Mouse (Mus musculus): Measurements from ENCODE around the gene Gja5. TPM values are rescaled to one million over a fixed set of nuclear protein-coding genes. Genes with fewer than 3 reads are reported as not detected.

Gja5 gene
- polyA plus RNA-seq, 1 experiment from 2014 or later, result 10.6 TPM

DNA sequence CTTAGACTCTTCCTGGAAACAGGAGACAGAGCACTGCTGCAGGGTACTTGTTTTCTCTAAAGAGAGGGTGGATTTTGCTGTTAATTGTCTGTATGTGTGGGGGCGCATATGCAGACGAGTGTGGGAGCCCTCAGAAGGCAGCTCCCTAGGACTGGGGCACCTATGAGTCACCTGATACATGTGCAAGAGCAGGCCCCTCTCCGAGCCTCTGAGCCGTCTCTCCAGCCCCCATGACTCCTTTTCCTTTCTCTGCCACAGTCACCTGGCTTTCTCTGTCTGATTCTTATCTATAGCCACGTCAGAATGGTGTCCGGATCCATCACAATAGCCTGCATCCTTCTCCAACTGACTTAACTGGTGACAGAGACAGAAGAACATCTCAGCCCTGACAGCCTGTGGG, 22.9 kb upstream of the Gja5 start:
- Histone ChIP-seq H3K4me1 (no peaks in the 10 kb centered on the region), H3K27me3 (no peaks in the 10 kb centered on the region), H3K4me2 (no peak overlapping the region), H3K27ac (no peak overlapping the region), H3K9ac (no peak overlapping the region), H3K4me3 (no peak overlapping the region), H3K36me3 (peaks cover 79% of the 10 kb centered on the region), H3K9me3 (no peaks in the 10 kb centered on the region)
- 75% methylated on average over 6 of the region's 6 CpGs for WGBS
- no peak for ATAC-seq (ENCODE audit: insufficient number of reproducible peaks, insufficient read depth, low FRiP score, low TSS enrichment, low read depth)

DNA sequence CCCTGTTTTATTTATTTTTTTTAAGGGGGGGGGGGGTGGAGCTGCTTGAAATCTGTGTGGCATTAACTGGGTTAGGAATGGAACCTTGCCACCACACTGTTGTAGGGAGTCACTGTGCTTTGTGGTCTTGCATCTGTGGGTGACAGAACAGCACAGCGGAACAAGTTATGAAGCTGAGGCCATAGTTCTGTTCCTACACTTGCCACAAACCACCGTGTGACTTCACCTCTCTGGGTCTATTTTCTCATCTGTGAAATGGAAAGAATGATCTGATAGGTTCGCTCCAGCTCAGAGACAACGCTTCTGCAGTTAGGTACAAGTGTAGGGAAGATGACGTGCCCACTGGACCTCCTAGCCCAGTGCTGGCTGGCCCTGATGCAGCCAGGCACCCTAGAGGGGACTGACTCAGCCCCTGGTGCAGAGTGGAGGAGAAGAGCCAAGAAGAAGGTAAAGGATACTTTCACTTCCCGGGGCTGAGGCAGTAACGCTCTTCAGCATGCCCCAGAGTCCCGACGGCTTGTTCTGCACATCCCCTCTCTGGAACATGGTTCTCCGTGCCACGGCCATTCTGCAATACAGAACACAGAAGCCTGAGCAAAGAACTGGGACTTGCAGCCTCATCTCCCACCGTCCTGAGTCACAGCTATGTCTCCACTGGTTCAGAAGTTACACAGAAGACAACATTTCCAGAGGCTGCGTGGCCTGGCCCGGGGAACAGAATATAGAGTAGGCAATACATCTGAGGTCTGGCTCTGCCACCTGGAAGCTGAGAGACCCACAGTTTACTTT, 22.2 kb upstream of the Gja5 start:
- peaks cover 80% of the 10 kb centered on the region for H3K36me3 ChIP-seq

DNA sequence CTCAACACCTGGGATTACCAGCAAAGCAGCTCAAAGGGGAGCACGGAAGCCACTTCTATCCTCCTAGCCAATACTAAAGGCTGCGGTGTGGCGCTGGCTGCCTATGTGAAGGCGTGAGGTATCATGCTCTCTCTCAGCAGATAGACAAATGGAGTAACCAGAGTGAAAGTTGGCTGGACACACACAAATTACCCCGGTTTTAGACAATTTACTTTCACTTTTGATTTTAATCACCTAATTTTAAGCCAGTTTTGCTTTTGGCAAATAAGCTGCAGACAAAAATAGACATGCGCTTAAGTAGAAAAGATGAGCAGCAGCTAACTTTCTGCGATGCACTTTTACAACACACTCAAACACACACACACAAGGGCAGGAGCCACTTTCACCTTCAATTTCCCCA, 20.8 kb upstream of the Gja5 start:
- Histone ChIP-seq H3K4me3 (no peak overlapping the region), H3K27ac (no peak overlapping the region), H3K27me3 (no peaks in the 10 kb centered on the region), H3K9me3 (no peaks in the 10 kb centered on the region), H3K9ac (no peak overlapping the region), H3K36me3 (peaks cover 70% of the 10 kb centered on the region), H3K4me2 (no peak overlapping the region), H3K4me1 (peaks cover 7% of the 10 kb centered on the region)
- 96% methylated on average over 7 of the region's 7 CpGs for WGBS
- ATAC-seq (ENCODE audit: insufficient number of reproducible peaks, insufficient read depth, low FRiP score, low TSS enrichment, low read depth), result no peak

More for the DNA sequence above, 22.2 kb upstream of the Gja5 start:
- H3K4me2 ChIP-seq, result no peak overlapping the region
- H3K9ac ChIP-seq, result no peak overlapping the region
- no peaks in the 10 kb centered on the region for H3K27me3 ChIP-seq
- ATAC-seq (ENCODE audit: insufficient number of reproducible peaks, insufficient read depth, low FRiP score, low TSS enrichment, low read depth), result no peak
- no peaks in the 10 kb centered on the region for H3K9me3 ChIP-seq
- WGBS, result 91% methylated on average over 14 of the region's 14 CpGs
- H3K27ac ChIP-seq, result no peak overlapping the region
- peaks cover 3% of the 10 kb centered on the region; the same call in 1 of the 2 replicates for H3K4me1 ChIP-seq
- no peak overlapping the region for H3K4me3 ChIP-seq

DNA sequence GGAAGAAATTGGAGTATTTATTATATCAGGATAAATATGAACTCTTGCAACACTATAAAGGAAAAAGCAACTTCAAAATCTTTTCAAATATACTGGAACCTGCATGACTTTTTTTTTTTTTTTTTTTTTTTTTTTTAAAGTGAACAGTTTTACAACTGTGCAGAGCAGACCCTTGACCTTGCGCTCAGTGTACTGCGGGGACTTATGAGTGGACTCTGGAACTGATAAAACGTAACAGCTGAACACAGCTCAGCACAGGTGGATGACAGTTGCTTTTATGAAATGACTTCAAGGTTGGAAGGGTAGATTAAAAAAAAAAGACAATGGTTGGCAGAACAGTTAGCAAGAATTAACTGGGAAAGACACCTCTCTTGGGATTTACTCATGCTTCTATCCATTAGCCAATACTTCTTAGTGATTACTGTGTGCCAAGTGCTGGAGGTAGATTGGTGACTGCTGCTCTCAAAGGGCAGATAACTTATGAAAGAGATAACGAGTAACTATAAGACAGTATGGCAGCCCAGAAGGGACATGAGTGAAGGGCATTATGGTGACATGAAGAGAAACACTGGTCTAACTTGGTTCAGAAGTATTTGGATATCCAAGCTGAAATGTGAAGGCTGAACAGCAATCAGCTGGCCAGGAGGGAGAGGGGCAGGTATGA, 2.0 kb upstream of the Gja5 start:
- 85% methylated on average over 4 of the region's 4 CpGs for WGBS
- Histone ChIP-seq H3K36me3 (no peaks in the 10 kb centered on the region; the same call in 1 of the 2 replicates), H3K4me1 (peaks cover 7% of the 10 kb centered on the region), H3K9ac (no peak overlapping the region), H3K4me3 (no peak overlapping the region), H3K4me2 (no peak overlapping the region), H3K9me3 (no peaks in the 10 kb centered on the region), H3K27ac (no peak overlapping the region), H3K27me3 (peaks cover 6% of the 10 kb centered on the region)
- no peak for ATAC-seq (ENCODE audit: insufficient number of reproducible peaks, insufficient read depth, low FRiP score, low TSS enrichment, low read depth)

DNA sequence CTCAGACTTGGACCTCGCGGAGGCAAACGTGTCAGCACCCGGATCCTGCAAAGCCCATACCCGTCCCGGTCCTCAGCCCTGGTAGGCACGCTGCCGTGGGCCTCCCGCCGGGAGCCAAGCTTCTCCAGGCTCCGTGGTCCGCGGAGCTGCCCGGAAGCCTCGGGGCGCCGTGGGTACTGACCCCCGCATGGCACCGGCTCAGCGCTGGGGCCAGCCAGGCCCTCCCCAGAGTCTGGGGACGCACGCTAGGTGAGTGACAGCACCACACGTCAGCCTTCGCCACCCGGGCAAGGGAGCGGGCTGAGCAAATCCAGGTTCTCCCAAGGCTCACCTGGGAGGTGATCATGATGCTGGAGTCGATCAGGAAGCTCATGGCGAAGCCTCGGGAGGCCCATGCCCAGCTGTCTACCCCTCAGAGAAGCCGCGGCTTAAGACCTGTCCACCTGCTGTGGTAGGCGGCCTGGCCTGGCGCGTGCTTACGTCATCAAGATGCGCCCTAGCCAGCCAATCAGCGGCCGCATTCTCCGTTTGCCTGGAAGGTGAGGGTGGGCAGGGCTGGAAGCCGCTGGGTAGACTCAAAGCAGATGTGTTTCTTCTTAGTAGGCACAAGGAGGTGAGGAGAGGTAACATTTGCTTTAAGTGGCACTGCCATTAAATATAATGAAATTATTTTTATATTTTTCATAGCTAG, 503 bp downstream of the Gja5 start, which contains the start of gene Gpr89:
Gene Gpr89, minus strand, starts transcription at position 496 of the 691 bp plus-strand sequence.
- peak within 1 kb of the TSS; percentile 86 for H3K4me2 ChIP-seq
- H3K9ac ChIP-seq, result peak within 1 kb of the TSS; percentile 96
- H3K4me1 ChIP-seq, result peaks cover 7% of the 10 kb centered on the region
- H3K27ac ChIP-seq, result no peak within 1 kb of the TSS
- no peaks in the 10 kb centered on the region for H3K9me3 ChIP-seq
- ATAC-seq (ENCODE audit: insufficient number of reproducible peaks, insufficient read depth, low FRiP score, low TSS enrichment, low read depth), result peak; percentile 90
- no peaks in the 10 kb centered on the region for H3K36me3 ChIP-seq
- peaks cover 8% of the 10 kb centered on the region for H3K27me3 ChIP-seq
- WGBS, result under 1% methylated on average over 40 of the region's 40 CpGs
- H3K4me3 ChIP-seq, result peak within 1 kb of the TSS; percentile 99

DNA sequence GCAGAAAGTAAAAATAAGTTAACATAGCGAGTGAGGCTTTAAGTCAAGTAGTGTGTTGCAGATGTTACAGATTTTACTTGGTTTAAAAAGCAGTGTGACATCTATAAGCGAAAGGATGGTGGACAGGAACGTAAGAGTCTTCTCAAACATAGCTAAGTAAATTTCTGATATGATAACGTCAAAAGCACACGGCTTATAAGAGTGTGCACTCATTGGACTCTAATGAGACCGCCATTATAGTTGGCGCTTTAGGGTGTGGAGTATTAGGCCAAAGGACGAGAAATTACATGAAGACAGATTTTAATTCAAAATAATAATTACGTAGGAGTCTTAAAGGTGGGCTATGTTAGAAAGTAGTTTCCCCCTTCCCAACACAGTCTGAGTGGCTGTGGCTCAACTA, 1.1 kb downstream of the Gja5 start:
- WGBS, result 42% methylated on average over 9 of the region's 9 CpGs
- ATAC-seq (ENCODE audit: insufficient number of reproducible peaks, insufficient read depth, low FRiP score, low TSS enrichment, low read depth), result no peak
- peak overlapping the region; percentile 96 for H3K9ac ChIP-seq
- H3K4me2 ChIP-seq, result peak overlapping the region; percentile 86
- H3K36me3 ChIP-seq, result no peaks in the 10 kb centered on the region
- H3K4me1 ChIP-seq, result peaks cover 7% of the 10 kb centered on the region
- H3K27ac ChIP-seq, result no peak overlapping the region
- peaks cover 8% of the 10 kb centered on the region for H3K27me3 ChIP-seq
- H3K9me3 ChIP-seq, result no peaks in the 10 kb centered on the region
- H3K4me3 ChIP-seq, result peak overlapping the region; percentile 99

DNA sequence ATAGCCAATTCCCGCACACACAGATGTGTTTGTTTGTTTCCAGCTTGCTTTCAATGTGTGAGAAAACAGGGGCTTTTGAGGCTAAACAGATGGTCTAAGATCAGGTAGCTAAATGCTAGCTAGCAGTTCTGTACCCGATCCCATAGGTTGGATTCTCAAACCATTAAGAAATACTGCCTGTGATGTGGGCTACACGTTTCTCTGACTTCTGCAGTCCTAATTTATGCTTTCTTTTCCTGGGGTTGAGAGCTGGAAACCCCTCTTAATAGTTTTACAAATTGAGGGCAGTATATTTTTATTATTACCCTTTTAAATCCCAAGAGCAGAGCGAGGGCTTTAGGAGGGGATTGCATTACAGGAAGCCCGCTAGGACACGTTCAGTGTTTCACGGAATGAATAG, 16.5 kb downstream of the Gja5 start:
- no peak for ATAC-seq (ENCODE audit: insufficient number of reproducible peaks, insufficient read depth, low FRiP score, low TSS enrichment, low read depth)
- Histone ChIP-seq H3K4me1 (no peaks in the 10 kb centered on the region), H3K36me3 (no peaks in the 10 kb centered on the region), H3K4me2 (no peak overlapping the region), H3K27ac (no peak overlapping the region), H3K9ac (no peak overlapping the region), H3K27me3 (no peaks in the 10 kb centered on the region), H3K9me3 (no peaks in the 10 kb centered on the region), H3K4me3 (no peak overlapping the region)
- 50% methylated on average over 7 of the region's 7 CpGs for WGBS

DNA sequence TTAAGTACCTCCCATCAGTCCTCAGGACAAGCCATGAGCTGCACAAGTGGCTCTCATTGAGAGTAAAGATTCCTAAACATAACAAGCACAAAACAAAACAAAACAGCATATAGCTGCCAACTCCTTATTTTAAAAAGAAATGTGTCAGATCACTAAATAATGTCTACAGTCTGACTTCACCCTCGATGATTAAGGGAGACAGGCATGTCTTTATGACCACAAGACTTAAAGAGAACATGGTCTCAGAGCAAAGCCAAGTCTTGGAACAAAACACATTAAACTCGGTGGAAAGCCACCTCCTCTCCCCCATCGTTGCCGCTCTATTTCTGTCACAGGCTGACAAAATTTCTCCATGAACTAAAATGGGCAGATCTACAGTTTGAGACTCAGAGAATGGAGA, 20.1 kb downstream of the Gja5 start:
- no peak for ATAC-seq (ENCODE audit: insufficient number of reproducible peaks, insufficient read depth, low FRiP score, low TSS enrichment, low read depth)
- Histone ChIP-seq H3K4me2 (no peak overlapping the region), H3K27me3 (no peaks in the 10 kb centered on the region), H3K36me3 (no peaks in the 10 kb centered on the region), H3K9me3 (no peaks in the 10 kb centered on the region), H3K27ac (no peak overlapping the region), H3K4me1 (no peaks in the 10 kb centered on the region), H3K4me3 (no peak overlapping the region), H3K9ac (no peak overlapping the region)
- WGBS, result 87% methylated on average over 4 of the region's 4 CpGs

DNA sequence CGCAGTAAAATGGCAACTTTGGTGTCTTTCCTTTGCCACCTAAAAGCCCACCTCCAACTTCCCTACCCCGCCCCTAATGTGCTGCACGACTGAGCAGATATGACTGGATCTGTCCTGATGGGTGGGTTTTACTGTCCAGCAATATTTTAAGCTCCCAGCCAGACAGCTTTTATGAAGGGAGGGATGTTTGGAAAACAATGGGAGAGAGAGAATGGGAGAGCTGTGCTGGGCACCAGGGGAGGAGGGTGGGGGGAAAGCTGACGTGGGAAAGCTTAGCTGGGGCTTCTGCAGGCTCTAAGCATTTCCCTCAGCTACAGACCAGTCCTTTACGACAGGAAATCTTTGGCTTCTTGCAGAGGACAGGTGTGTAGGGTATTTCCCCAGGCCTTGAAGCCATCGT, 21.4 kb downstream of the Gja5 start, which contains the start of gene Gja8:
Gene Gja8, minus strand, starts transcription at position 101 of the 400 bp plus-strand sequence.
- Histone ChIP-seq H3K27ac (no peak within 1 kb of the TSS), H3K9me3 (no peaks in the 10 kb centered on the region), H3K4me2 (no peak within 1 kb of the TSS), H3K27me3 (no peaks in the 10 kb centered on the region), H3K9ac (no peak within 1 kb of the TSS), H3K4me1 (peaks cover 5% of the 10 kb centered on the region; the same call in 1 of the 2 replicates), H3K36me3 (no peaks in the 10 kb centered on the region), H3K4me3 (no peak within 1 kb of the TSS)
- WGBS, result 60% methylated on average over 6 of the region's 6 CpGs
- ATAC-seq (ENCODE audit: insufficient number of reproducible peaks, insufficient read depth, low FRiP score, low TSS enrichment, low read depth), result no peak

DNA sequence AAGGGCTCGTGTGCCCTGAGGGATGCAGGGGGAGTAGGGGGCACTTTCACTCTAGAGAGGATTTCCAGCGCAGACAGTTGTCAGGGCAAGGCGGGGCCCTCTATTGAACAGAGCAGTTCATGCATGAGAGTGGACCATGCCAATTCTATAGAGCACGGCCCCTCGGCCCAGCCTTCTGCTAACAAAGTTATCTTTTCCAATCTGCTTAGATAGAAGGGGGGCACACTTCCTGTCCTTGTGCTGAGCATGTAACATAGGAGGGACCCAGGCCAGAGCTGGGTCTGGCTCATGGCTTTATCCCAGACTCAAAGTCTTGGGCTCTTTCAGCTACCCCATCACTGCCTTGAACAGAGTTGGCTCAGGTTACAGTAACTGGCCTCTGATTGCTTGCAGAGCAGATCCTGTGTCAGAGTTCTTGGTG, 26.8 kb downstream of the Gja5 start:
- Histone ChIP-seq H3K9ac (0 out of 2 replicates have a peak overlapping the region, but pooled peaks have one; percentile 3), H3K27ac (no peak overlapping the region), H3K9me3 (no peaks in the 10 kb centered on the region), H3K4me2 (no peak overlapping the region), H3K4me1 (peaks cover 21% of the 10 kb centered on the region), H3K27me3 (no peaks in the 10 kb centered on the region), H3K36me3 (no peaks in the 10 kb centered on the region), H3K4me3 (no peak overlapping the region)
- 29% methylated on average over 5 of the region's 5 CpGs for WGBS
- no peak for ATAC-seq (ENCODE audit: insufficient number of reproducible peaks, insufficient read depth, low FRiP score, low TSS enrichment, low read depth)

DNA sequence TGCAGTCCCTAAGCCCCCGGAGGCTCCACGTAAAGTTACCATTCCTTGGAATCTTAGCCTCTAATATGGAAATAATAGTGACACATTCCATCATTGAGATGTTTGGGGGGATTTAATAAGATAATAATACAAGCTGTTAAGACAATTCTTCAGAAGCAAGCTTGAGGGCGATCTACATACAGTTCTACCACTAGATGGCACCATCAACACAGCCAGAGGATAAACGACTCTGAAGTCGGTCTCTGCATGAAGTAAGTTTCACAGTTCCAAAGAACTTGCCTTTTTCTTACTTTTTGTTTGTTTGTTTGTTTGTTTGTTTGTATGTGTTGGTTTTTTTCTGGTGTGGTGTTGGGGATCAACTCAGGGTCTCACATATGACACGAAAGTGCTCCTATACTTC, 31.7 kb downstream of the Gja5 start:
- no peak overlapping the region for H3K9ac ChIP-seq
- H3K27ac ChIP-seq, result no peak overlapping the region
- no peak for ATAC-seq (ENCODE audit: insufficient number of reproducible peaks, insufficient read depth, low FRiP score, low TSS enrichment, low read depth)
- WGBS, result 7% methylated on average over 6 of the region's 6 CpGs
- no peak overlapping the region for H3K4me2 ChIP-seq
- no peaks in the 10 kb centered on the region for H3K9me3 ChIP-seq
- H3K27me3 ChIP-seq, result no peaks in the 10 kb centered on the region
- H3K36me3 ChIP-seq, result no peaks in the 10 kb centered on the region
- H3K4me1 ChIP-seq, result peaks cover 12% of the 10 kb centered on the region
- H3K4me3 ChIP-seq, result no peak overlapping the region
